Comparison of ENCODE assay signal across 15 mouse cellular contexts in the genomic region with DNA sequence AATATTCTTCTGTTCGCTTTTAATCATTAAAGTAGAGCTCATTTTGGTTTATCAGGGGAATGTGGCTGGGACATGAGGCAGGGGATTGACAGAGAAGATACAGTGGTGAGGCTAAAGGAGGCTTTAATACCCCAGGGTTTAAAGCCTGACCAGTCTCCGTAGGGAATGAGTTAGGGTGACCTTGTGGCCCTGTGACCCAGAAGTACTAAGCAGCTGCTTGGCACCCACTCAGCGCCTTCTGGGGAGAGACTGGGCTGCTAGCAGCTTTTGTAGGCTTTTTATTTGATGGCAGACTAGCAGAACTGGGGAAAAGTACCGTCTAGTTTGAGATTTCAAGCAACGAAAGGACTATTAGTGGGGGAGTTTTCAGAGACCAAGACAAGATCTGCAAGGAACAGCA.
"Had no signal": no experiment of that assay in that cellular context is flagged by ENCODE, and none has a peak within 500 bp of the region (broad histone marks: within the 10 kb centered on the region; RNA-seq: fewer than 3 reads in every experiment).

No protein-coding gene starts in this region.

- ATAC-seq: intestine, embryonic 15.5 days; liver, postnatal 0 days had no signal

- H3K9ac ChIP-seq: intestine, embryonic 15.5 days; limb, embryonic 12.5 days; liver, embryonic 13.5 days; liver, postnatal 0 days; lung, embryonic 15.5 days; neural tube, embryonic 15.5 days had no signal

- H3K4me1 ChIP-seq: lung, embryonic 15.5 days; neural tube, embryonic 15.5 days had no signal

- H3K27me3 ChIP-seq: intestine, embryonic 15.5 days; lung, embryonic 15.5 days; neural tube, embryonic 15.5 days had no signal

- H3K4me3 ChIP-seq: intestine, embryonic 15.5 days; limb, embryonic 12.5 days; liver, embryonic 13.5 days; lung, embryonic 15.5 days; megakaryocyte, embryonic 14.5 days; myocyte; neural tube, embryonic 15.5 days had no signal

- H3K4me2 ChIP-seq: intestine, embryonic 15.5 days; limb, embryonic 12.5 days; liver, embryonic 13.5 days; lung, embryonic 15.5 days; neural tube, embryonic 15.5 days had no signal

- H3K36me3 ChIP-seq: intestine, embryonic 15.5 days; limb, embryonic 12.5 days; liver, embryonic 13.5 days; lung, embryonic 15.5 days; neural tube, embryonic 15.5 days had no signal

- DNase-seq: liver; liver, embryonic 13.5 days; liver, postnatal 0 days; lung, postnatal 14 days; midbrain, embryonic 14.5 days; right cerebral cortex, adult 18-20 months; right cerebral cortex, postnatal 25 days; thymus, postnatal 4 days had no signal

- H3K27ac ChIP-seq: intestine, embryonic 15.5 days; limb, embryonic 12.5 days; liver, embryonic 13.5 days; lung, embryonic 15.5 days; macrophage; neural tube, embryonic 15.5 days had no signal

- H3K9me3 ChIP-seq: intestine, embryonic 15.5 days; limb, embryonic 12.5 days; liver, embryonic 13.5 days; lung, embryonic 15.5 days; neural tube, embryonic 15.5 days had no signal
